Mouse (Mus musculus) CH12.LX (cell line): ENCODE data around the gene Uba2. TPM values are rescaled to one million over a fixed set of nuclear protein-coding genes. Genes with fewer than 3 reads are reported as not detected.

Source experiments
- DNase-seq: peaks from one replicate; pipeline ENCODE4 v3.0.0-alpha.2; 2013; ENCODE audit errors: extremely low read depth
- H3K27ac ChIP-seq: 2 replicates; pipeline ENCODE4 v1.5.1; 2012; ENCODE audit warnings: low read depth, mild to moderate bottlenecking, control low read depth, moderate library complexity; ENCODE audit not compliant: insufficient read depth
- H3K27me3 ChIP-seq: replicated peaks from 2 replicates; pipeline ENCODE3; 2012; ENCODE audit warnings: inconsistent platforms
- H3K36me3 ChIP-seq, 2 experiments: replicated peaks in 1 of 2; 2 replicates each; pipeline versions ENCODE3 to v1.6.1; 2012; ENCODE audit warnings: inconsistent platforms in 1 of 2, low read length in 1 of 2, mild to moderate bottlenecking in 1 of 2, mixed read lengths in 1 of 2, moderate library complexity in 1 of 2; ENCODE audit not compliant: control insufficient read depth in 1 of 2, insufficient read depth in 1 of 2
- H3K4me1 ChIP-seq, 2 experiments: 2 replicates each; pipeline ENCODE4 v1.6.1; 2012; ENCODE audit warnings: inconsistent platforms in 1 of 2, moderate library complexity in 1 of 2; ENCODE audit not compliant: insufficient read depth in 2 of 2, control insufficient read depth in 1 of 2
- H3K4me2 ChIP-seq: 2 replicates; pipeline ENCODE4 v1.6.1; 2012; ENCODE audit warnings: low read depth, mild to moderate bottlenecking, control low read depth; ENCODE audit not compliant: poor library complexity, insufficient read depth, severe bottlenecking
- H3K4me3 ChIP-seq, 3 experiments: fragments of 150-350 bp in 1 of 3; sonication (generic) in 1 of 3; replicated peaks in 1 of 3; 2 replicates each; pipeline versions ENCODE3 to v1.5.1; 2011 to 2012; ENCODE audit warnings: low read depth in 2 of 3, low read length in 2 of 3, mild to moderate bottlenecking in 2 of 3, moderate library complexity in 2 of 3, control low read depth in 1 of 3, improper control_type of control experiment in 1 of 3, inconsistent platforms in 1 of 3, mixed read lengths in 1 of 3; ENCODE audit not compliant: poor library complexity in 1 of 3
- H3K79me2 ChIP-seq: replicated peaks from 2 replicates; pipeline ENCODE4 v1.6.1; 2012; ENCODE audit warnings: mild to moderate bottlenecking, moderate library complexity; ENCODE audit not compliant: control insufficient read depth, poor library complexity, insufficient read depth, severe bottlenecking; ENCODE audit errors: extremely low read depth
- H3K9ac ChIP-seq: 2 replicates; pipeline ENCODE4 v1.6.1; 2012; ENCODE audit warnings: low read depth, mild to moderate bottlenecking, control low read depth, moderate library complexity; ENCODE audit not compliant: insufficient read depth
- H3K9me3 ChIP-seq: replicated peaks from 2 replicates; pipeline ENCODE3; 2012; ENCODE audit warnings: low read length, inconsistent platforms, mixed read lengths
- BHLHE40 ChIP-seq: IDR thresholded peaks from 2 replicates; pipeline ENCODE4 v1.6.1; 2011; ENCODE audit warnings: mild to moderate bottlenecking, low read depth, low read length, improper control_type of control experiment
- CHD2 ChIP-seq: IDR thresholded peaks from 2 replicates; pipeline ENCODE4 v1.6.1; 2011; ENCODE audit warnings: low read length, improper control_type of control experiment
- CTCF ChIP-seq, 2 experiments: IDR thresholded peaks in 1 of 2; conservative IDR thresholded peaks in 1 of 2; 2 replicates each; pipeline ENCODE4 v1.5.1; 2011 to 2012; ENCODE audit warnings: low read depth in 2 of 2, low read length in 2 of 2, improper control_type of control experiment in 1 of 2, inconsistent platforms in 1 of 2, mild to moderate bottlenecking in 1 of 2, moderate library complexity in 1 of 2
- E2F4 ChIP-seq: IDR thresholded peaks from 2 replicates; pipeline ENCODE4 v1.6.1; 2011; ENCODE audit warnings: low read depth, low read length, improper control_type of control experiment; ENCODE audit not compliant: insufficient replicate concordance
- HCFC1 ChIP-seq: IDR thresholded peaks from 2 replicates; pipeline ENCODE4 v1.6.1; 2012; ENCODE audit warnings: low read depth, mild to moderate bottlenecking, inconsistent platforms, low read length, improper control_type of control experiment
- IRF4 ChIP-seq: IDR thresholded peaks from 2 replicates; pipeline ENCODE4 v1.6.1; 2014; ENCODE audit warnings: low read depth, mild to moderate bottlenecking, inconsistent platforms, low read length, improper control_type of control experiment
- JUN ChIP-seq: IDR thresholded peaks from 2 replicates; pipeline ENCODE4 v1.6.1; 2011; ENCODE audit warnings: low read depth, mild to moderate bottlenecking, low read length, improper control_type of control experiment, moderate library complexity; ENCODE audit not compliant: insufficient read depth
- JUND ChIP-seq: conservative IDR thresholded peaks from 2 replicates; pipeline ENCODE4 v1.6.1; 2011; ENCODE audit warnings: low read depth, low read length, improper control_type of control experiment
- KAT2A ChIP-seq: IDR thresholded peaks from 2 replicates; pipeline ENCODE4 v1.6.1; 2012; ENCODE audit warnings: low read length, improper control_type of control experiment, inconsistent platforms; ENCODE audit not compliant: insufficient replicate concordance
- MAZ ChIP-seq: IDR thresholded peaks from 2 replicates; pipeline ENCODE4 v1.6.1; 2012; ENCODE audit warnings: low read depth, mild to moderate bottlenecking, inconsistent platforms, low read length, improper control_type of control experiment, moderate library complexity
- MEF2A ChIP-seq: IDR thresholded peaks from 2 replicates; pipeline ENCODE4 v1.6.1; 2014; ENCODE audit warnings: low read depth, mild to moderate bottlenecking, inconsistent platforms, low read length, improper control_type of control experiment, borderline replicate concordance
- MXI1 ChIP-seq: IDR thresholded peaks from 2 replicates; pipeline ENCODE4 v1.6.1; 2011; ENCODE audit warnings: mild to moderate bottlenecking, low read depth, low read length, improper control_type of control experiment
- MYC ChIP-seq: IDR thresholded peaks from 2 replicates; pipeline ENCODE4 v1.6.1; 2011; ENCODE audit warnings: low read depth, mild to moderate bottlenecking, improper control_type of control experiment, low read length
- PAX5 ChIP-seq: IDR thresholded peaks from 2 replicates; pipeline ENCODE4 v1.6.1; 2012; ENCODE audit warnings: low read length, inconsistent platforms, mixed read lengths
- POLR2AphosphoS2 ChIP-seq: IDR thresholded peaks from 2 replicates; pipeline ENCODE4 v1.6.1; 2011; ENCODE audit warnings: low read depth, low read length, improper control_type of control experiment
- RCOR1 ChIP-seq: conservative IDR thresholded peaks from 2 replicates; pipeline ENCODE4 v1.6.1; 2012; ENCODE audit warnings: low read depth, mild to moderate bottlenecking, inconsistent platforms, low read length, improper control_type of control experiment
- SIN3A ChIP-seq: IDR thresholded peaks from 2 replicates; pipeline ENCODE4 v1.6.1; 2012; ENCODE audit warnings: low read length, improper control_type of control experiment, inconsistent platforms
- TCF12 ChIP-seq: IDR thresholded peaks from 2 replicates; pipeline ENCODE4 v1.6.1; 2014; ENCODE audit warnings: low read depth, mild to moderate bottlenecking, inconsistent platforms, low read length, improper control_type of control experiment
- USF1 ChIP-seq: IDR thresholded peaks from 2 replicates; pipeline ENCODE4 v1.6.1; 2014; ENCODE audit warnings: low read depth, mild to moderate bottlenecking, inconsistent platforms, low read length, improper control_type of control experiment
- ZKSCAN1 ChIP-seq: IDR thresholded peaks from 2 replicates; pipeline ENCODE4 v1.6.1; 2012; ENCODE audit warnings: low read depth, inconsistent platforms, low read length, improper control_type of control experiment, borderline replicate concordance
- ZMIZ1 ChIP-seq: IDR thresholded peaks from 2 replicates; pipeline ENCODE4 v1.6.1; 2012; ENCODE audit warnings: low read depth, mild to moderate bottlenecking, inconsistent platforms, low read length, improper control_type of control experiment
- ZNF384 ChIP-seq: IDR thresholded peaks from 2 replicates; pipeline ENCODE4 v1.6.1; 2012; ENCODE audit warnings: low read depth, low read length, improper control_type of control experiment, inconsistent platforms
- dilution Hi-C: fragments of 300-500 bp; cut with MboI; formaldehyde crosslinking; loops from 2 replicates; pipeline ENCODE4 v1.14.3; 2020; ENCODE audit warnings: low sequenced_read_pairs; ENCODE audit not compliant: extremely low pct_unique_long_range_greater_than_20kb, extremely low pct_ligation_motif_present
- in situ Hi-C: fragments of 300-500 bp; cut with MboI; formaldehyde crosslinking; loops from 3 replicates; pipeline ENCODE4 v1.14.3; 2019; ENCODE audit warnings: low sequenced_read_pairs, low pct_ligation_motif_present, low pct_unique_long_range_greater_than_20kb, mixed read lengths
- polyA plus RNA-seq: library from polyadenylated mRNA; unstranded; fragments of >175 nt; gene quantifications from 2 replicates; pipeline ENCODE4 v1.2.1, GENCODE M21; 2012; ENCODE audit warnings: low read depth; ENCODE audit not compliant: insufficient read length
- total RNA-seq, 2 experiments: library from RNA; depleted of rRNA; stranded (reverse); fragments of 300-350 nt in 1 of 2; fragments of >200 nt in 1 of 2; gene quantifications; 2 replicates each; pipeline ENCODE4 v1.2.3; 2012 to 2014

The Uba2 gene
- total and polyA plus RNA-seq, 3 experiments = 161 to 341 (median 180) TPM

- no peaks in the 10 kb centered on the region; a peak in 1 of 4 replicates for H3K4me1 ChIP-seq
- H3K27me3 ChIP-seq = no peaks in the 10 kb centered on the region
- H3K79me2 ChIP-seq = no peaks in the 10 kb centered on the region
- no peak overlapping the region for H3K27ac ChIP-seq
- in situ Hi-C loops (no loop called here), dilution Hi-C loops (no loop called here)
- no peak overlapping the region for H3K4me2 ChIP-seq
- no peak overlapping the region for H3K4me3 ChIP-seq
- H3K36me3 ChIP-seq = peaks cover 88 to 100% of the 10 kb centered on the region in 2 experiments
- no peaks in the 10 kb centered on the region for H3K9me3 ChIP-seq
- no peak for TF ChIP-seq JUN
- no peak for TF ChIP-seq HCFC1
- TF ChIP-seq CHD2 = no peak
- no peak for TF ChIP-seq JUND
- no peak for TF ChIP-seq IRF4
- no peak for TF ChIP-seq CTCF (conservative IDR thresholded peaks at IDR 0.05 in 1 of 2, IDR thresholded peaks at IDR 0.05 in 1 of 2; ENCODE audit: low read depth in 2 of 2, low read length in 2 of 2)
- TF ChIP-seq KAT2A = no peak
- no peak for TF ChIP-seq ZNF384
- no peak for TF ChIP-seq ZMIZ1
- no peak for TF ChIP-seq BHLHE40
- no peak for TF ChIP-seq MEF2A
- TF ChIP-seq PAX5 = no peak
- no peak for TF ChIP-seq MAZ
- no peak for TF ChIP-seq RCOR1
- no peak for TF ChIP-seq POLR2AphosphoS2
- TF ChIP-seq SIN3A = no peak
- no peak for TF ChIP-seq E2F4
- no peak overlapping the region for H3K9ac ChIP-seq
- DNase-seq = no peak
These were observed 46.1 kb upstream of the Uba2 start for GRCm38 (mm10) chr7:34215481-34215880.

DNA sequence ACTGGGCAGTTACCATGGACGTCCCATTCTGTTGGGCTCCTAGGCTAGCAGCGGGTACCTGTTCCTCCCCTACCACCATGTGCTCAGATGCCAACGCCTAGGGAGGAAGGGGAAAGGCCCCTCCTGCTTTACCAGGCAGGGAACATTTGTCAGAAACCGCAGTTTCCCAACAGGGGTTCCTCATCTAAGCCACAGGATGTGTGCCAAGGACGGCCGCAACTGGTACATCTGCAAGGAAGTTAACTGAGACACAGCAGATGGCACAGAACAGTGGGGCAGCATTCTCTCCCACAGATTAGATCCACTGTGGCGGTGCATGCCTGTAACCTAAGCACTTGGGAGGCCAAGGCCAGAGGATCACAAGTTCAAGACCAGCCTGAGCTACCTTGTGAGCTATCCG is 45.2 kb upstream of the Uba2 start:
- no peaks in the 10 kb centered on the region for H3K27me3 ChIP-seq
- H3K27ac ChIP-seq = no peak overlapping the region
- peaks cover 88 to 100% of the 10 kb centered on the region in 2 experiments for H3K36me3 ChIP-seq
- no peaks in the 10 kb centered on the region for H3K9me3 ChIP-seq
- in situ Hi-C loops (no loop called here), dilution Hi-C loops (no loop called here)
- no peak for TF ChIP-seq ZKSCAN1
- TF ChIP-seq MYC = no peak
- TF ChIP-seq JUND = no peak
- no peak for TF ChIP-seq BHLHE40
- no peak for TF ChIP-seq CHD2
- TF ChIP-seq HCFC1 = no peak
- TF ChIP-seq MXI1 = no peak
- TF ChIP-seq USF1 = no peak
- no peak for TF ChIP-seq TCF12
- no peaks in the 10 kb centered on the region for H3K79me2 ChIP-seq
- no peak overlapping the region for H3K4me2 ChIP-seq
- peaks cover 2 to 8% of the 10 kb centered on the region in 2 experiments; a peak in 2 of 4 replicates for H3K4me1 ChIP-seq
- no peak for DNase-seq
- no peak overlapping the region for H3K4me3 ChIP-seq
- no peak overlapping the region for H3K9ac ChIP-seq
